Mouse (Mus musculus): ENCODE data around the gene Cryba1. TPM values are rescaled to one million over a fixed set of nuclear protein-coding genes. Genes with fewer than 3 reads are reported as not detected.

Gene Cryba1
- not detected in 2 replicates for polyA plus RNA-seq (2012; rRNA removed)

- Histone ChIP-seq H3K27ac (ENCODE audit: insufficient read depth, low read length) (no peak within 1 kb of the TSS), H3K4me3 (ENCODE audit: insufficient read depth, low read length) (no peak within 1 kb of the TSS), H3K4me1 (ENCODE audit: control insufficient read depth, insufficient read depth, low read length) (no peaks in the 10 kb centered on the region)
- TF ChIP-seq POLR2A (IDR thresholded peaks at IDR 0.05; ENCODE audit: extremely low read depth, insufficient read depth, low read length) (no peak), CTCF (IDR thresholded peaks at IDR 0.05; ENCODE audit: extremely low read depth, insufficient read depth, low read length) (no peak)
These were observed at the start of gene Cryba1 for GRCm38 (mm10) chr11:77725183-77725582. Cryba1 (minus strand) TSS chr11:77725283.

DNA sequence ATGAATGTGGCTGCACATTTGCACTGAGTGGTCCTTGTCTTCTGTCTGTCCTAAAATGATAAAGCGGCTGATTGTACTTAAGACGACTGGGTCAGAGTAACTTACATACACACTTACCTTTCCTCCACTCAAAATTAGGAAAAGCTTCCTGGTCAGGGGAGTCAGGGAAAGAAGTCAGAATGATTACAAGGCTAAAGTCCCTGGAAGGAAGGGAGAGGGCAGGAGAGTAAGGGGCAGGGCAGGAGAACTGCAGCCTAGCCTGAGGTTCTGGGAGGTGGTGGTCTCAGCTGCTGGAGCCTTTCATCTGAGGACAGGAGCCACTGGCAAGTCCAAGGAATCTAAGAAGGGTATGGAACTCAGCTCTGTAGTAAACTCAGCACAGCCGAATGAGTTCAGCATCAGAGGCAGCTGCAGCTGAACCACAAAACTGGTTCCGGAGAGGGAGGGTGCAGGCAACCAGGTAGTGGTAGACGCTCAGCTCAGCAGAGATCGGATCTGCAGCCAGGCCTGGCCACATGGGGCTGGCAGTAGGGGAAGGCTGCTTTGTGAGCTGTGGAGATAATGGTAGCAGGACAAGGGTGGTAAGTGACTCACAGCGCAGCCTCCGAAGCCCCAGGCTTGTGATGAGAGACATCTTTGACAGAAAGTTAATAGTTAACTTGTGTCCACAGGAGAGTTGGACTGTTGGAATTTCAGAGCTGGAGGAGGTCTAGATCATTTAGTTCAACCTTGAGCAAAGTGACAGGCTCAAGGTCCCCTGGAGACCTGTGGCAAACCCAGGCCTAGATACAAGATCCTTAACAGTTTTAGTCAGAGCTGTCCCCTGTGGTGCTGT is 47.0 kb upstream of the Cryba1 start:
- TF ChIP-seq CTCF (IDR thresholded peaks at IDR 0.05; ENCODE audit: extremely low read depth, insufficient read depth, low read length), result no peak
- no peak for TF ChIP-seq POLR2A (IDR thresholded peaks at IDR 0.05; ENCODE audit: extremely low read depth, insufficient read depth, low read length)
- H3K4me1 ChIP-seq (ENCODE audit: control insufficient read depth, insufficient read depth, low read length), result no peaks in the 10 kb centered on the region
- H3K4me3 ChIP-seq (ENCODE audit: insufficient read depth, low read length), result no peak overlapping the region
- H3K27ac ChIP-seq (ENCODE audit: insufficient read depth, low read length), result no peak overlapping the region

- H3K27ac ChIP-seq (ENCODE audit: insufficient read depth, low read length), result no peak overlapping the region
- no peak overlapping the region for H3K4me3 ChIP-seq (ENCODE audit: insufficient read depth, low read length)
- TF ChIP-seq CTCF (IDR thresholded peaks at IDR 0.05; ENCODE audit: extremely low read depth, insufficient read depth, low read length) (no peak), POLR2A (IDR thresholded peaks at IDR 0.05; ENCODE audit: extremely low read depth, insufficient read depth, low read length) (no peak)
- peaks cover 2% of the 10 kb centered on the region; the same call in 1 of the 2 replicates for H3K4me1 ChIP-seq (ENCODE audit: control insufficient read depth, insufficient read depth, low read length)
These were observed 45.3 kb upstream of the Cryba1 start for GRCm38 (mm10) chr11:77770346-77770745.

- H3K27ac ChIP-seq (ENCODE audit: insufficient read depth, low read length), result no peak overlapping the region
- H3K4me3 ChIP-seq (ENCODE audit: insufficient read depth, low read length), result no peak overlapping the region
- H3K4me1 ChIP-seq (ENCODE audit: control insufficient read depth, insufficient read depth, low read length), result peaks cover 2% of the 10 kb centered on the region; the same call in 1 of the 2 replicates
- TF ChIP-seq POLR2A (IDR thresholded peaks at IDR 0.05; ENCODE audit: extremely low read depth, insufficient read depth, low read length), result no peak
- no peak for TF ChIP-seq CTCF (IDR thresholded peaks at IDR 0.05; ENCODE audit: extremely low read depth, insufficient read depth, low read length)
These were observed 44.4 kb upstream of the Cryba1 start for GRCm38 (mm10) chr11:77769496-77769895.

DNA sequence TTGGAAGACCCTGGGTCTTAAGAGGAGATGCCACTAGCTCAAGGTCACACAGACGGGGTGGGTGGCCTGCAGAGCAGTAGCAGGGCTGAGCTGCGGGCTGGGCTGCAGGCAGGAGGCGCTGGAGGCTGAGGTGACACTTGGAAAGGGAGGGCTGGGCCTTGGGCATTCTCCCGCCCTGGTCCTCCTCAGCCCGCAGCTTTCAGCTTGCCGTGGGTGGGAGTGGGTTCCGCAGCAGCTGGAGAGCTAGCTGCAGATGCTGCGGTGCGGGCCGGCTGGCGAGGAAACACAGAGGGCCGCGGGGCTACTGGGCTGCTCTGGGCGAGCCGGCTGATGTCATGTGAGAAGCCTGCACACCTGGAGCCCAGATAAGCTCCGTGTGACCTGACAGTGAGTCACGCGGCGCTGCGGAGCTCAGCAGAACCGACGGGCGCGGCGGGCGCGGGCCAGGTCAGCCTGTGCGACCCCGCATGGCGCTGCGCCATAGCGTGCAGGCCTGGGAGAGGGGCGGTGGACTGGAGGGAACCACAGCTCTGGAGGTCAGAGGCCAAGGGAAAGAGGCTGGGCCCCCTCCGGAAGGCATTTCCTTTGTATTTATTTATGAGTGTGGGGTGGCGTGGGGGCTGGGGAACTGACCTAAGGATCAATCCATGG is 41.4 kb upstream of the Cryba1 start:
- TF ChIP-seq POLR2A (IDR thresholded peaks at IDR 0.05; ENCODE audit: extremely low read depth, insufficient read depth, low read length) (no peak), CTCF (IDR thresholded peaks at IDR 0.05; ENCODE audit: extremely low read depth, insufficient read depth, low read length) (peak; percentile 38)
- H3K27ac ChIP-seq (ENCODE audit: insufficient read depth, low read length), result peak overlapping the region; percentile 82
- peaks cover 2% of the 10 kb centered on the region; the same call in 1 of the 2 replicates for H3K4me1 ChIP-seq (ENCODE audit: control insufficient read depth, insufficient read depth, low read length)
- H3K4me3 ChIP-seq (ENCODE audit: insufficient read depth, low read length), result peak overlapping the region; percentile 39

- Histone ChIP-seq H3K4me1 (ENCODE audit: control insufficient read depth, insufficient read depth, low read length) (peaks cover 2% of the 10 kb centered on the region; the same call in 1 of the 2 replicates), H3K27ac (ENCODE audit: insufficient read depth, low read length) (0 out of 2 replicates have a peak overlapping the region, but pooled peaks have one; percentile 41), H3K4me3 (ENCODE audit: insufficient read depth, low read length) (peak overlapping the region; percentile 88)
- no peak for TF ChIP-seq CTCF (IDR thresholded peaks at IDR 0.05; ENCODE audit: extremely low read depth, insufficient read depth, low read length)
- TF ChIP-seq POLR2A (IDR thresholded peaks at IDR 0.05; ENCODE audit: extremely low read depth, insufficient read depth, low read length), result no peak
These were observed 40.3 kb upstream of the Cryba1 start for GRCm38 (mm10) chr11:77765459-77765777.

DNA sequence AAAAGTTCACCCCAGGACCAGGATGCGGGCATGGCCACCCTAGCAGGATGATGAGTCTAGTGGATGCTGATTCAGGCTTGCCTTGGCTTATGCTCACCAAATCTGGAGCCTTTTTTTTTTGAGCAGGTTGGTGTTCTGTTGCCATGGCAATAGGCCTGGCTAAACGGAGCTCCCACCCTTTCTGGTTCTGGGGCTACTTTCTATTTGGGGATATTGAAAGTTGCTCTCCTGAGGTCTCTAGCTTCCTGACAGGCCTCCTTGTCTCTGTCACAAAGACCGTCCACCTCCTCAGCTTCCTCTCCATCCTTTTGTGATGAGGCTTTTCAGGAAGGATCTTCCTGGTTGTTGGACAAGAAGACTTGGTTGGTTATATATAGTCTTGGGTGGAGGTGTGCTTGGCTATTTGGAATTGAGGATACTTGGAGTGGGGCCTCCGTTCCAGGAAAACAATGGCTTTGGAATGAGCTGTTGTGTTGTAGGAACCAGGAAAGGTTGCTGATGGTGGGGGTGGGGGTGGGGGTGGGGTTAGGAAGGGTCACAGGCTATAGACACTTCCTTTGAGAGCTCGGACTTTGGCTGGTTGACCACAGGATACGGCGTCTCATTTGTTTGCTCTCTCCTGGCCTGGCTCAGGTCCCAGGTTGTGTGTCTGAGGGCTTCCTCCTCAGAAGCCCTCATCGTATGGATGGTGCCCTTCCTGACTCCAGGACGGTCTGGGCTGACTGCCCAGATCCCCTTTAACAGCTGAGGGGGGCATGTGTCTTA is 39.8 kb upstream of the Cryba1 start:
- H3K4me1 ChIP-seq (ENCODE audit: control insufficient read depth, insufficient read depth, low read length), result peaks cover 2% of the 10 kb centered on the region; the same call in 1 of the 2 replicates
- peak overlapping the region; percentile 88 for H3K4me3 ChIP-seq (ENCODE audit: insufficient read depth, low read length)
- TF ChIP-seq CTCF (IDR thresholded peaks at IDR 0.05; ENCODE audit: extremely low read depth, insufficient read depth, low read length) (no peak), POLR2A (IDR thresholded peaks at IDR 0.05; ENCODE audit: extremely low read depth, insufficient read depth, low read length) (peak; percentile 83)
- H3K27ac ChIP-seq (ENCODE audit: insufficient read depth, low read length), result peak overlapping the region; percentile 95; the same call in 1 of the 2 replicates

GRCm38 (mm10) chr11:77763673-77764340 is 38.7 kb upstream of the Cryba1 start:
- H3K4me1 ChIP-seq (ENCODE audit: control insufficient read depth, insufficient read depth, low read length), result peaks cover 2% of the 10 kb centered on the region; the same call in 1 of the 2 replicates
- H3K4me3 ChIP-seq (ENCODE audit: insufficient read depth, low read length), result peak overlapping the region; percentile 88
- peak overlapping the region; percentile 95 for H3K27ac ChIP-seq (ENCODE audit: insufficient read depth, low read length)
- no peak for TF ChIP-seq CTCF (IDR thresholded peaks at IDR 0.05; ENCODE audit: extremely low read depth, insufficient read depth, low read length)
- no peak for TF ChIP-seq POLR2A (IDR thresholded peaks at IDR 0.05; ENCODE audit: extremely low read depth, insufficient read depth, low read length)
